Mouse (Mus musculus) kidney, postnatal 36 days (tissue): Measurements from ENCODE around the gene P2ry6.
A peak's percentile ranks its signal among the peaks of the same experiment; 100 is the strongest.

ENCODE experiments used
- DNase-seq, 2 experiments: peaks; one replicate each; pipeline ENCODE4 v3.0.0; 2021 to 2022; ENCODE audit warnings: mixed read lengths in 2 of 2

The P2ry6 gene

DNA sequence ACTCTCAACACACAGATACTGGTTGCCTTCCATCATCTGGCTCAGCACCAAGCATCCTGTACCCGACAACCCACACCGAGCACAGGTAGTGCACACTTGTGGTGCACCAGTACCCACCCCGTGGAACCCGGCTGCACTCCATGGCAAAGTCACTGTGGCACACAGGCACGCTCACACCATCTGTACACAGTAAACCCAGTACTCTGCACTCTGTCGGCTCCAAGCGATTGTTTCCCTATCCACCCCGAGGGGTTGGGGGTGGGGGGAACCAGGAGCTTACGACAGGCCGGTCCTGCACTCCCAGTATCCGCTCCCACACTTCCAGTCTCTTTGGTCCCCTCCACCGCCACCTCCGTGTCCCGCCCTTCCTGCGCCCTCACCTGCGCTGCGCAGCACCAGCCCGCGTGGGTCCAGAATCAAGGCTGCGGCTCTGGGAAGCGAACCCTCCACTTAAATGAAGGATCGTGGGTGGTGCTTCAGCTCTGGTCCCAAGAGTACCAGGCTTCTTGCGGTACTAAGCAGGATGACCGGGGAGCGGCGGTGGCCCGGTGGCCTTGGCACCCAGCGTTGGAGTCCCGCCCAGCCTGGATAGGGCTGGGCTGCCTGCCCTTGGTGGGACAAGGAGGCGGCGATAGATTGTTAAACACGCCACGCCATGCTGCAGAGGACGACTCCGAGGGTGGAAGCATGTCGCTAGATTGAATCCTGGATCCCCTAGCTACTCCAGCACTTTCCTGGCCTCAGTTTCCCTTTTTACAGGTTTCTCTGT, at the start of gene P2ry6:
TSS of gene P2ry6 (minus strand) at position 515 of the 769 bp plus-strand sequence.
- peak in 1 of 2 experiments; percentile 56 for DNase-seq

GRCm38 (mm10) chr7:101017492-101017891, 43.0 kb upstream of the P2ry6 start:
- no peak for DNase-seq

GRCm38 (mm10) chr7:101017021-101017461, 42.6 kb upstream of the P2ry6 start:
- no peak for DNase-seq

GRCm38 (mm10) chr7:101014985-101015384, 40.5 kb upstream of the P2ry6 start:
- no peak for DNase-seq

- no peak for DNase-seq
These were observed 39.6 kb upstream of the P2ry6 start for GRCm38 (mm10) chr7:101014041-101014440.

DNA sequence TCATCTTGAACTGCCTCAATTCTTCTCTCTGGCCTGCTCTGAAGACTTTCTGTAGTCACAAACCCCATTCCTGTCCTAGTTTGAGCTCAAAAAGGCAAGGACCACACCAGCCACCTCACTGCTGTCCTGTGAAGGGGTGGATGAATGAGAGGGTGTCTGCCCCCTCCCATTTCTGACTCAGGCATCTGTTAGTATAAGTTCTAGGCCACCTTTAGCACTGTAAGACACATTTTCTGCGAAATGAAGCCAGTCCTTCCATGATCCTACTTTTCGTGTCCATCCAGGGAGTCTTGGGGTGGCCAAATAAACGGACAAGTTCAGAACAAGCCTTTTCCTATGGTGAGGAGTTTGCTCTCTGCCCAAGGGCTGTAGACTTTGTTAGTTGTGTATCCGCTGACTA, 38.1 kb upstream of the P2ry6 start, which contains the start of gene P2ry2:
TSS of gene P2ry2 (minus strand) at position 326 of the 400 bp plus-strand sequence.
- DNase-seq, result no peak

DNA sequence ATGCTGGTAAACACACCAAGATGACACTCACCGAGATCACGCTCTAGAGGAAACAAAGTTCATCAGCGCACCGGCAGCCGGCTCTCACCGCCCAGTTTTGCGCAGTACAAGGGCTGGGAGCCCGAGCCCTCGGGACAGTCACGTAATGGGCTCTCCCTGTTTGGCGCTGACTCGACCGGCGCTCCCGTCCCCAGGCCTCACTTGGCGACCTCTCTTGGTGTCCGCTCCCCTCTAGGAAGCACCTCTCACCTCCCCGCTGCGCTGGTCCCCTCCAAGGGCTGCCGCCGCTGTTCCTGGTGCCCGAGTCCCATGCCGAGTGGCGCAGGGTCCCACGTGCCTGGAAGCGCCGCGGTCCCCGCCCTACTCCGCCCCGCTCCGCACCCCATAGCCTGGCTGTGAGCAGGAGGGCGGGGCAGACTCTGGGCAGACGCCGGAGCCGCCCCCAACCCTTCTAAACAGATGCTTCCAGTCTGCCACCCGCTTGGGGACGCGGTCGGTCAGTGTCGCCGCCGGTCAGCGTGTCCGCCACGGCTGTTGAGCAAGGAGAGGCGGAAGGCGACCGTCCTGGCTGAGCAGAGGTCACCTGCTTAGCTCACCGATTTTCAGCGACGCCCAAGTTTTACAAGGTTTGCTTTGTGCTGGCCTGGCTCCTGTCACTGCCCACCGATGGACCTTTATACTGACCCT, 37.4 kb upstream of the P2ry6 start:
- DNase-seq, result peak; percentile 82 to 84

DNA sequence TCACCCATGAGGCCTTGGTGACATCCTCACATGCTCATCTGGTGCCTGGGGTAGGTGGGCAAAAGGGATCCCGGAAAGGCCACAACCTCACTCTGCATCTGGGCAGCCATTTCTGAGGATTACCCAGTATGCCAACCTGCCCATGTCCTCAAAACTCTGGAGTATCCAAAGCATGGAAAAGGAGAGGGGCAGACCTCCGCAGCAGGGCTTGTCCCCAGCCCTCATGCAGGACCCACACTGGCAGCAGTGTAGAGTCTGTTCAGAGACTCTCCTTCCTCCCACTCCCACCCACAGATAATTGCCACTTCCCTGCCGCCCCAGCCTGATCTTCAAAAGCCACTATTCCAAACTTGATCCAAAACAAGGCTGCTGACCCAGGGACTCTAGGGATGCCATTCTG, 36.3 kb upstream of the P2ry6 start:
- no peak for DNase-seq

- peak; percentile 41 to 48 for DNase-seq
These were observed 31.8 kb upstream of the P2ry6 start for GRCm38 (mm10) chr7:101006201-101006600.

DNA sequence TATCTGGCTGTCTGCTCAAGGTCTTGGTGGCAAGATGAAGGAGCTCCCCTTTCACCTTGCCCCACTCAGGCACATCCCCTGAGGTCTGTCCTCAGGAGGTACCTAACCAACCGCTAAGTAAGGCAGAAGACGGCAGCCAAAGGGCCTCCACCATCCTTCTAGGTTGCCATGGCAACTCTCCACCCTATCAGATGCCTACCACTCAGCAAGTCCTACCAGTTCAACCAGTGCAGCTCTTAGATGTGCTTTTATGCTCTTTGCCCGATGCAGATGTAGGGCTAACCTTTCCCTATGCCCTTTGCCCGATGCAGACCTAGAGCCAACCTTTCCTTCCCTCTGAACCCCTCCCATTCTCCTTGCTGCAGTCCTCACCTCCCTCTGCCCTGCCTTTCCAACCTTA, 30.7 kb upstream of the P2ry6 start:
- no peak for DNase-seq

GRCm38 (mm10) chr7:101003442-101004326, 29.2 kb upstream of the P2ry6 start:
- DNase-seq, result peak; percentile 43 to 55

DNA sequence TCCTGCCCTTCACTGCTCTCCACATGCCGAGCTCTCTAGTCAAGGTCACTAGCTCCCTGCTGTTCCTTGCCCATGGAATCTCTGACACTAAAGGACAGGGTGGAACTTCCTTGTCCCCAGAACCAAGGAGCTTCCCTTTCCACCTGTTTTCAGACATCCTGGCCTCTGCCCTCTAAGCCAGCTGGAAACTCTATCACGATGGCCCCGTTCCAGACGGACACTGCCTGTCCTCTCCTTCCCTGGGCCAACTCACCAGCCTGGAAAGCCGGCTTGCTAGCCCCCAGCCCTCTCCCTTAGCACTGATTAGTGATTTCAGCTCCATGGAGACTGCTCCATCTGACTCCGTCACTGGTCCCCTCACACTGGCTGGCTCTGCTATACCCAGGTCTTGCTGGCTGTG, 27.8 kb upstream of the P2ry6 start:
- peak; percentile 29 to 44 for DNase-seq

DNA sequence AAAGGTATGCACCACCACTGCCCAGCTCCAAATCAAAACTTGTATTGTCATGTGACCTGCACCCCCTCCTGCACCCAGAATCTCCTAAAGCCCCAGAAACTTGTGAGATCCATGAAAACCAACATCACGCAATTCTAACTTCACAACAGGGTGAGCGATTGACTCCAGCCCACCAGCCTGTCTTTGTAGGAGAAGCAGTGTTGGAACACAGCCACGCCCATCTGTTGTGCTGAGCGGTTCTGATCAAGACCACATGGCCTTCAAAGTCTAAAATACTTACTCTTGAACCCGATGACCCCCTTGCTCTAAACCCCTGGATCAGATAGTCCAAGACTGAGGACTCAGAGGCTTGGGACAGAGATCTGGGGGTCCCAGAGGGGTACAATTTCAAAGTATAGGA, 25.2 kb upstream of the P2ry6 start:
- no peak for DNase-seq

DNA sequence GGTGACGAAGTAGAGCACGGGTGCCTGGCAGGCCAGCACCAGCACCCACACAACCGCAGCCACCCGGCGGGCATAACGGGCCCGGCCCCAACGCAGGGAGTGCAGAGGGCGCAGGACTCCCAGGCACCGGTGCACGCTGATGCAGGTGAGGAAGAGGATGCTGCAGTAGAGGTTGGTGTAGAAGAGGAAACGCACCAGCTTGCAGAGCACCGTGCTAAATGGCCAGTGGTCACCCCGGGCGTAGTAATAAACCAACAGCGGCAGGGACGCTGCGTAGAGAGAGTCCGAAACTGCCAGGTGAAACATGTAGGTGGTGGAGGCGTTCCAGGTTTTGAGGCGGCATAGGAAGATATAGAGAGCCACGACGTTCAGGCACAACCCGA, 24.1 kb upstream of the P2ry6 start:
- DNase-seq, result no peak

GRCm38 (mm10) chr7:100997951-100998577, 23.6 kb upstream of the P2ry6 start:
- DNase-seq, result no peak

DNA sequence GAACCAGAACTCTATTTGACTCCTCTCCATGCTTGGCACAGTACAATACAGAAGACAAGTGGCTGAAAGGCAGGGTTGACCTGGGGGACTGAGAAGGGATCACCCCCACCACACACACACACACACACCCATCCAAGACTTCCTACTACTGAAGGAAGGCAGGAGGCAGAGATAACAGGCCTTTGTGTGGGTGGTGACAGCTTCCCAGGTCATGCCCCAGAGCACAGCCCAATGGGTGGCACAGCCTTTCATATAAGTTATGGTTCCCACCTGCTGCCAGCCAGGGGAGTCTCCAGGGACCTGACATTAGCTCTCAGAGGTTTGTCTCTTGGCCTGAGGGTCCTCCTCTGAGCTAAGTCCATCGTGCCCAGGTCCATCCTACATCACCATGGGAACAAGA, 22.8 kb upstream of the P2ry6 start:
- DNase-seq, result no peak

DNA sequence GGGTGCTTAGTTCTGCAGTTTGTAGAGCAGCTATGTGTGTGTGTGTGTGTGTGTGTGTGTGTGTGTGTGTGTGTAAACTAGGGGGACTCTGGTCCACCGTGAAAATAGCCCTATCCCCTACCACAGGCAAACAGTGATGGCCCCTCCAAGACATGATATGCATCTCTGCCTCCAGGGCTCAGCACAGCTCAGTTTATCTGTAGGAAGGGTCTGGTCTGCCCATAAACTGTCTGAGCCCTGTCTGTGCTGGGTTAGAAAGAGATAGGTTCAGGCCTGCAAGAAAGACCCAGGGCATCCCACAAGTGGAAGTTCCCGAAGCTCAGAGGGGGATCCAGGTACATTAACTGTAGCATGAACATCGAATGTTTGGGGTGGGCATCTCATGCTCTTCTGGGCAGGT, 21.5 kb upstream of the P2ry6 start:
- DNase-seq, result no peak

GRCm38 (mm10) chr7:100995260-100995864, 20.9 kb upstream of the P2ry6 start:
- no peak for DNase-seq

DNA sequence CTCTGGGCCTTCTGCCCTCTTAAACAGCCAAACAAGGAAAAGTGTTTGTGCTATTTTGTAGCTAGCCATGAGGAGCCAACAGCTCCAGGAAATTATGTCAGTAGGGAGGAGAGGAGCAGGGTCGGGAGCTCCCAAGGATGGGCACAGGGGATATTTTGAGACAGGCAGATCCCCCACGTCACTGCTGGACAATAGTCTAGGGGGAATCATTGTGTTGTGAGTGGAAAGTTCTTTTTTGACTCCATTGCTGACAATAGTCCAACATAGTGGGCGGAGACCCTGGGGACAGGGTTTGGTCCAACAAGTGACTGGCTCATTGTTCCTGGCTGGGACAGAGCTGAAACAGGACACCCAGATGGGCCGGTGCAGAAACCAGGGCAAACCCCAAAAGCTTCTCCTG, 18.7 kb upstream of the P2ry6 start:
- peak; percentile 46 to 68 for DNase-seq

DNA sequence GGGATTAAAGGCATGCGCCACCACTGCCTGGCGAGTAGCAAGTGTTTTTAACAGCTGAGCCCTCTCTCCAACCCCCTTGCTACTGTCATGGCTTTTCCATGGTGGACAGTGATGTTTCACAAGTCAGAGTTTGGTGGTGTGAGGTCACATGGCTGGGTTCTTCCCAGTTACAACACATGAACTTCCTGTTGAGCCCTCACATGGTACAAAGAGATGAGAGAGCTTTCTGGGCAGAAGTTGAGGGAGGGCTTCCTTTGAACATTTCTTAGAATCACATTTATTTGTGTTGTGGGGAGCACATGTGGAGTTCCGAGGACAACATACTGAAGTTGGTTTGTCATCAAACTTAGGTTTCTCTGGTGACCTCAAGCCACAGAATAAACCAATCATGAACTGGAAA, 17.5 kb upstream of the P2ry6 start:
- no peak for DNase-seq

DNA sequence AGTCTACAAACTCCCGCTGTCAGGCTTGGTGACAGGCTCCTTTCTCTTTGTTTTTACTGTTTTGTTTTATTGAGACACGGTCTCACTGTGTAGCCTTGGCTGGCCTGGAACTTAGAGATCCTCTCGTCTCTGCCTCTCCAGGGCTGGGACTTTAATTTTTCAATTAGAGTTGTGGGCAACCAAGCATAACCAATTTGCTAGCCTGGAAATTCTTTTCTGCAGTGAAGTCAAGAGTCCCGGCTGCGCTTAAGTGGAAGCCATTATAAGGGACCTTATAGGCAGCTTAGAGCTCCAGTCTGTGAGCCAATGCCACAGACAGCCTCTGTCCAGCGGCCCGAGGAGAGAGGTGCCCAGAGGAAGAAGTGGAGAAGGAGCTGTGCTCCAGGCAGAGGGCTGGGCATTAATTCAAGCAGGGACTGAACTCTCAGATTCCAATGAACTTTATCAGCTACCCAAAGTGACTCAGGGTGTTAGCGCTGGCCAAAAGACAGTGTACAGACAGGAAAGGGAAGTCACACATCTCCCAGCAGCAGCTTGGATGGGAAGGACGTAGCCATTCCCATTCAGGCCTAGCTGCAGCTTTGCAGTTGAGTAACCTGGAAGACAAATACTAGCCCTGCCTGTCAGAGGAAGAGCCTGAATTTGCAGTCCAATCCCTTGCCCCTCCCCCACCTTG, 16.3 kb upstream of the P2ry6 start:
- DNase-seq, result peak; percentile 56 to 62

DNA sequence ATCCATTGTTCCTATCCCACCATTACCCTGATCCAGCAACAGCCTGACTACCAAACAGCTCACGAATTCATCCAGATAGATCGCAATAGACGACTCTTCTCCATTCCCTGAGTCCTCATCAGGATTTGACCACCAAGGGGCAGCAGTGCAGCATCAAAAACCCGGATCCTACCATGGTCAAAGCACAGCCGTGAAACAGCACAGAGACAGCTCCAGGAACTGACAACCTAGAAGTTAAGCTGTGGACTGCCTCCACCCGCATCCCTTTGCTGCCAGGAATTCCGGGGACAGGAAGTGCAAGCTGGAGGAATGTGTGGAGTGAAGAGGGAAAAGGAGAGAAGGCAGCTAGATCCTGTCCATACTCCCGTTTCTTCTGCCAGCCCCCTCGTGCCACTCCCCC, 13.6 kb upstream of the P2ry6 start:
- peak; percentile 84 to 86 for DNase-seq
